Mouse (Mus musculus) gastrocnemius, postnatal 14 days (tissue): ENCODE data around the gene Hnf1a. TPM values are rescaled to one million over a fixed set of nuclear protein-coding genes. Genes with fewer than 3 reads are reported as not detected.
A peak's percentile ranks its signal among the peaks of the same experiment; 100 is the strongest.

Source experiments
- DNase-seq: peaks from one replicate; pipeline ENCODE4 v3.0.0; 2021; ENCODE audit warnings: mixed read lengths
- intact Hi-C: fragments of 180-260 bp; cut with DNase I; formaldehyde crosslinking; loops from one replicate; pipeline ENCODE4 v1.15.1; 2025; ENCODE audit warnings: low total_unique reads
- total RNA-seq, 2 experiments: library from RNA; stranded (reverse); gene quantifications; 2 replicates each; pipeline ENCODE4 v1.2.3; 2021

Gene Hnf1a
- total RNA-seq, 2 experiments from 2014 or later: not detected

DNA sequence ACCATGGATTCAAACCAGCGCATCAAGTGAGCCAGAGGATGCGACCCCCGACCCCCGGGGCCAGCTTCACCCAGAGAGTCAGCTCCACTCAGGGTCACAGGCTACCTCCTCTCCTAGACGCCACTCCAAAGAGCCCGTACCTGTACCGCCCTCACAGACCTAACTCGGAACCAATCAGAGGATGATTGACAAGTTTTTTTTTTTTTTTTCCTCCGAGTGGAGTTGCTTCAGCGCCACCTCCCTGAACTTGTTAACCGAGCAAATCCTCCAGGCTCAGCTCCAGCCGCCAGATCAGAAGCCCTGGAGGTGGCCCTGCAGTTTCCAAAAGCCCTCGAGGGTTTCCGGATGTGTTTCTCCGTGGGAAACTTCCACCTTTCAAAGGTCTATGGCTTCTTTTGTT, 11.1 kb upstream of the Hnf1a start:
- intact Hi-C loops: loop anchor here (5.0 to 10.0 kb wide), 2 partner anchors 95 to 243 kb away; no protein-coding TSS in a partner anchor
- no peak for DNase-seq

DNA sequence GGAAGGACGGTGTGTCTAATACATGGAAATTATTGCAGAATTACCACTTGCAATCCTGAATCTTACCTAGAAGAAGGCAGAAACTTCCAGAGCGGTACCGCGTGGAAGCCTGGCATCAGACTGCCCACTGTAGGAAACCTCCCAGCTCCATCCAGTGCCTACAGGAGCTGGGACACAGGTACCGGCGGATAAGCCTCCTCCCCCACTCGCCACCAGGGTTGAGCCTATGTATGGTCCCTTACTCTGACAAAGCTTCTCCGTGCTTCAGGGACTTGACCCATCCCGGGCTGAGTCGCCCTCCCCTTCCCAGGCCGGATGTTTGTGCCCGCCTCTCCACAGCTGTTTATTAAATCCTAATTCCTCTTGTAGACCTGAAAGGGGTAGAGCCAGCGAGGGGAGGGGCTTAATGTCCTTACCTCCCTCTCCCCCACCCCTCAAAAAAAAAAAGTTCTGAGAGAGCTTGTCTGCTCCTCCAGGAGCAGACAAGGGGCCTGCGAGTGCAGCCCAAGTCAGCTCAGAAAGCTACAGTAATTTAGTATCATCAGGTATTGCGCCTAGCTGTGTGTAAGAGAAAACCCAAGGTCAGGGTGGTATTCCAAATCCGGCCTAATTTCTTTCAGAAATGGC, 9.3 kb upstream of the Hnf1a start:
- intact Hi-C loops: loop anchor here (5.0 to 10.0 kb wide), 2 partner anchors 97 to 245 kb away; no protein-coding TSS in a partner anchor
- DNase-seq: no peak

DNA sequence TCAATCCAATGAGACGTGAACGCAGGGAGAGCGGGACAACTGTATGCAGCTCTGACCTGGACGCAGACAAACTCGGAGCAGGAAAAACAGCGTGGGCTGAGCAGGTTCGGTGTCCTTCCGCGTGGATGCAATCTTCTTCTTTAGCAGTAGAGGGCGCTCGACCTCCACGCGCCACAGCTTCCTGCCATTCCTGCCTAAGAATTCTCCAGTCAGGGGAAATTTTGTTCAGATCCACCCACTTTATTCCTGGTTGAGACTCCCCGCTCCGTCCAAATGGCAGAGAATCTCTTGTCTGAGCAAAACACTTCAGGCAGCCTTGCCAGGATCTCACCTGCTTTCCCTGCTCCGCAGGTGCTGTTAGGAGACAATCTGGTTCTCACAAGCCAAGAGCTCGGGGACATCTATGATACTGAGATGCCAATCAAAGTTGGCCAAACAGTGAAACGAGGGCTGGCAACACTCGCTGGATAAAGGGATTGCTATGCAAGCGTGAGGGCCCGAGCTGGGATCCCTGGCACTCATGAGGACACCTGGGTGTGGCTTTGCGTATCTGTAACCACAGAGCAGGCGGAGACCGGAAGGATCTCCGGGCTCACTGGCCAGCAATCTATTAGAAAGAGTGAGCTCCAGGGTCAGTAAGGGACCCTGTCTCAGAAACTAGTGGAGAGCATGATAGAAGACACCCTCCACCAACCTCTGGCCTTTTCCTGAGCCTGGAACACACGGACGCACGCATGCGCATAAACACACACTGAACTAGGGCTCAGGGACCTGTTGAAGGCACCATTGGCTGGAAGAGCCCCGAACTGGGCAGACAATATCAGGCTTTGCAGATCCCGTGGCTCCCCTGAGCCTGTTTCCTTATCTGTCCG, 8.6 kb upstream of the Hnf1a start:
- intact Hi-C loops: loop anchor here (5.0 to 10.0 kb wide), 2 partner anchors 98 to 245 kb away; no protein-coding TSS in a partner anchor
- peak; percentile 58 for DNase-seq

DNA sequence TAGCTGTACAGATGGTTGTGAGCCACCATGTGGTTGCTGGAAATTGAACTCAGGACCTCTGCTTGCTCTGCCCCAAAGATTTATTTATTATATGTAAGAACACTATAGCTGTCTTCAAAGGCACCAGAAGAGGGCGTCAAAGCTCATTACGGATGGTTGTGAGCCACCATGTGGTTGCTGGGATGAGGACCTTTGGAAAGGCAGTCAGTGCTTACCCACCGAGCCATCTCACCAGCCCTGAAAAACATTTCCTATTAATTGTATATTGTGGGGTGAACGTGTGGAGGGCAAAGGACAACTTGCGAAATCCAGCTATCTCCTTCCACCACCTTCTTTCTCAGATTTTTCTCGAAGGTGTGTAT, 8.0 kb upstream of the Hnf1a start:
- no peak for DNase-seq
- intact Hi-C loops: no loop called here

DNA sequence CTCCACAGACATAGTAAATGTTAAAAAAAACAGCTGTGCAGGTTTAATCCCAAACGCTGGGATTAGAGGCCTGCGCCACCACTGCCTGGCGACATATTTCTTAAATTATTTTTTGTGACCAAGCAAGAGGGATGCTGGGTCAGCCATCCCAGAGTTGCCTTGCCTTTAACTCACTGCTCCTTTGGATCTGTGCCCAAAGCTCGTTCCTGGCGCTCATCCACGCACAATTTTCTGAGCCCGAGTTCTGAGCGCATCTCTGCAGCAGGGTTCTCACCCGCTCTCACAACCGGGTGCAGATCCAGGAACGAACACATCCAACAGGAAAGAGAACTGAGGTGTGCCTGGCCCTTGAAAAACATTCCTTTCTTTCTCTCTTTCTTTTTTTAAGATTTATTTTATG, 7.6 kb upstream of the Hnf1a start:
- no peak for DNase-seq
- intact Hi-C loops: no loop called here

DNA sequence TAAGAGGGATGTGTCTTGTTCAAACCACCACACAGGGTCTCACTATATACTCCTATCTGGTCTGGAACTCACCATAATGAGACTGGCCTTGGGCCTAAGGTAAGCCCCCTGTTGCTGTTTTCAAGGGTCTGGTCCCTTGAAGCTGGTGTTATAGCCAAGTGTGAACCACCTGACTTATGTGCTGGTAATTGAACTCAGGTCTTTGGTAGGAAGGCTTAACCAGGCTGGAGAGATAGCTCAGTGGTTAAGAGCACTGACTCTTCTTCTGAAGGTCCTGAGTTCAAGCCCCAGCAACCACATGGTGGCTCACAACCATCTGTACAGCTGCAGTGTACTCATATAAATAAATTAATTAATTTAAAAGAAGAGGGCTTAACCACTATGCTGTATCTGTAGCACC, 6.0 kb upstream of the Hnf1a start:
- no peak for DNase-seq
- intact Hi-C loops: no loop called here

DNA sequence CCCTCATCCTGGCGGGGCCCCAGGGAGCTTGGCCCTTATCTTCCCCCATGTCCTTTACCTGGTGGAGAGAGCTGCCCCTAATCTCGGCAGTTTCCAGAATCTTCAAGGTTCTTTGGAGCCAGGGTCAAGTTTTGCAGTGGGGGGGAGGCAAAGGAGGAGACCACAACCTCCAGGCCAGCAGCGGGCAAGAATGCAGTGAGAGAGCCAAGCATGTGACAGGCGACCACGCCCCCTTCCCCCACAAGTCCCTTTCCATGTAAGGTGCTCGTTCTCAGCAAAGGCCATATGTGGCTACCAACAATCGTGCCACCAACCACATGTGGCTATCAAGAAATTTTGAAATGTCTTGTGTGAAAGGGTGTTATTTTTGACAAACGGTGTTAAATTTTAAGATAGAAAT, 2.2 kb upstream of the Hnf1a start:
- DNase-seq: no peak
- intact Hi-C loops: no loop called here

DNA sequence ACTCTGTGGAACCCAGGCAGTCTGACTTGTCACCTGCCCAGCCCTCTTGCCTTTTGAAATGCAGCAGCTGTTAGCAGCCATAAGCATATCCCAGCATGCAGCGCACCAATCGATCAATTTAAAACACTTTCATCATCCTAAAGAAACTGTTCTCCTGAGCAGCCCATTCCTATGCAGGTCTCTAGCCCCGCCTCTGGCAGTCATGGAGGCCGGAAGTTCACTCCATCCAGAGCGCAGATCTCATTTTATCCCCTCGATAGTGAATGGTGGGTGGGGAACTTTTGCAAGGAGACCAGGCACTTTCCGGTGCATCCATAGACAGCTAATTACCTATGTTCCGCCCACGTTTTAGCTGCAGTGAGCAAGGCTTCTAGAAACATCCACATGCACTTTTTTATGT, 1.3 kb upstream of the Hnf1a start:
- intact Hi-C loops: no loop called here
- DNase-seq: no peak

DNA sequence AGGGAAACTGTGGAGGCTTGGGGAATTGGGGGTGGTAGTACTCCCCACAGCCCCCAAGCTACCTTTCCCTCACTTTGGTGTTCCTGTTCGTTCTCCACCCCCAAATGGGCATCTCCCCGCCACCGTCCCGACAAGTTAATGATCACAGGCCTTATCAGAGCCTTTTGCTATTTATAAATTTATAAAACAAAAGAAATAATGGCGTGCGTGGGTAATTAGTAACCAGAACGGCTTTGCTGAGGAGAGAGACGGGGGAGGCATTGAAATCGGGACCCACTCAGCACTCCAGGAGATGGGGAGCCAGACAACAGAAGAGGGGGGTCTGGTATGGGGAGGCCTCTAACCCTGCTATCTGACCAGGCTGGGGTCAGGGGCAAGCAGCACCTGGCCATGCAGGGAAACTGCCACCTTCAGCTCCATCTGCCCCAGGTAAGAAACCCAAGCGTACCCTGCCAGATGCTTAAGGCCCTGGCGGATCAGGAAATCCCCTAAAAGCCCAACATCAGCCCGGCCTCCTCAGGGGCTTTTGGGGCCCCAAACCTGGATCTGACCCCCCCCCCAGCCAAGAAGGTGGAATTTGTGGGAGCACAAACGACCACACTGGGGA, 1.2 kb downstream of the Hnf1a start:
- intact Hi-C loops: no loop called here
- DNase-seq: no peak

DNA sequence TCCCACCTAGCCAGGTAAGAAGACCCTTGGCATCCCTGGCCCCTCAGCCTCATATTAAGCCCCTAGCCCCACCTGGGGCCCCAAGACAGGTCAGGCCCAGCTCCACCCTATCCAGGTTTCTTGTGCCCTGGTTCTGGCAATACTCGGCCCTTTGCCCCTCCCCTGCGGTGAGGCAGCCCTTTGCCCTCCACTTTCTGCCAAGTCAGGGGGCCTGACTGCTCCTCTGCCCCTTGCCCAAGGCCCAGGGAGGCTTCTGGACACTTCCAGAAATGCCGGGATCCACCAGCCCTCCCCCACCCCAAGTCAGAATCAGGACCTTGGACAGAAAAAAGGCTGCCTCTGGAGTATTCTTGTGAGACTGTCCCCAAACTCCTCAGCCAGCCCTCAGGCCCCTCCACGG, 1.8 kb downstream of the Hnf1a start:
- no peak for DNase-seq
- intact Hi-C loops: no loop called here

DNA sequence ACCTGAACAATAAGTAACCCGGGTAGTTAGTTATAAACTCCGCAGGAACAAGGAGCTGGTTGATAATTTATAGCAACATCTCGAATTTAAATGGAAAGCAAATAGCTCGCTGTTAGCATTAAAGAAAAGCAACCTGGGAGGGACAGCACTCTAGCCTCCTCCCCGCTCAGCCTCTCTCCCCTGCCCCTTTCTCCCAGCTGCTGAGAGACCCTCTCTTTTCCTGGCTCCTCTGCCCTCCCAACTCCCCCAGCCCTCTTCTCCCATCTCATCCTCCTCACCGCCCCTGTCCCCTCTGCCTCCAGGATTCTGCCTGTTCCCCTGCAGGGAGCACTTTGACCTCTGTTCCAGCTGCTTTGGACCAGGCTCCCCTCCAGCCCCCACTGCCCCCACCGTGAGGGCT, 2.2 kb downstream of the Hnf1a start:
- DNase-seq: no peak
- intact Hi-C loops: no loop called here

DNA sequence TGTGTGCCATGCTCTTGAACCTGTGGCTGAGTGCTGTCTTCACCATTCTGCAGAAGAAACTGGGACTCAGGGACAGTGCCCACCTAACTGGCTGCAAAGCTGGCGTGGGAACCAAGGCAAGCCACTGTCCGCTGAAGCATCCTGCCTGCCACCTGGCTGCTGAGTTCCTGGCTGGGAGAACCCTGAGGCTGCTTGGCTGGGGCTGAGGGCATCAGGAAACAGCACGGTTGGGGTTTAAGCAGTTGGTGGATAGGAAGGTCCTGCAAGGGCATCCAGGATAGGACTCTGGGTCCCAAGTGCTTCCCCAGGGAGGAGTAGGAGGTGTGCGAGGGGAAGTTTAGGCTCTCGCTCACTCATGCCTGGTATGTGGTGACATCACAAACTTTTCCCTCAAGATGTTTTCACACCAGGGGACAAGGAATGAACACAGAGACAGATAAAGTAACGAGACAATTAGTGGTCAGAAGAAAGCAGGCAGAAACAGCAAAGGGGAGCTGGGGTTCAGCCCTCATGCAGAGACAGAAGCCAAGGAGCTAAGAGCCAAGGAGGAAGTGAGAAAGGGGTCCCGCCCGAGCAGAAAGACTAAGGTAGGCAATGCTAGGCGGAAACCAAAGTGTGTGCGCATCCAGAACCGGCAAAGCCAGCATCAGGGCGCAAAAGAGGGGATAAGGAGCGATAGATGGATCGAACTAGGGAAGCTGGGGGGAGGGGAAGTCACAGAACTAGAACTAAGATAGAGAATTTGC, 3.2 kb downstream of the Hnf1a start:
- DNase-seq: no peak
- intact Hi-C loops: no loop called here

DNA sequence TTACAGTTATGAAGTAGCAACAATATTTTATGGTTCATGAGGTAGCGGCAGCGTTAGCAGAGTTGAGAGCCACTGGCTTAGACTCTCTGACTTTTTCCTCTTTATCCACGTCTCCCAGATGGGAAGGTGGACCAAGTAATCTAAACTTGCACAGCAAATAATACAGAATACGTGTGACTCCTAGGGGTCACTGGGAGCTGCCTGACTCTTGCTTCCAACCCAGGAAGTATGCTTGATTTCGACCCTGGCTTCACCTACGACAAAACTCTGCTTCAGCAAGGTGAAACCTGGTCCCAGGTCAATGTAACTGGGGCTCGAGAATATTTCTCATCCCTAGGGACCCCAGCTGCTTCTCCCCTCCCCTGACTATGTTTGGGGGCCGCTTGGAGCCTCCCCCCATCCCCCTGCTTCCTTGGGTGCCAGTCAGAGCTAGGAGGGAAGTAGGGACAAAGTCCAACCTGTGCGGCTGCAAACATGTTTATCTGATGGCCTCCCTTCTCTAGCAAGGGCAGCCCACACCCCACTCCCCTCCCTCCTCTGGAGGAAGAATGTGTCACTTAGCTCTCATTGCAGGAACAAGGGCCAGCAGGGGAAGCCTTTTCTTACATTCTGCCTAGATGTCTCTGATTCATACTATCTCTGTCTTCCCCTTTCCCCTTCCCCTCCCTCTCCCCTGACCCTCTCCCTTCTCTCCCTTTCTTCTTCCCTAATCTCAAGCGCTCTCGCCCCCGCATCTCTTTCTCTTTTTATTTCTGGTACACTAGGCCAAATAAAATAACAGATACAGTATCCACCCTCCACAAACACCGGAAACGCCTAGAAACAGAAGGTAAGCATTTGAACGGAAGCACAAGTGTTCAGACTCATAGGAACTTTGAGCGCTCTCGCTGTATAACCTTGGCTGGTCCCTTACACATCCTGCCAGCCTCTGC, 5.7 kb downstream of the Hnf1a start:
- DNase-seq: no peak
- intact Hi-C loops: no loop called here

DNA sequence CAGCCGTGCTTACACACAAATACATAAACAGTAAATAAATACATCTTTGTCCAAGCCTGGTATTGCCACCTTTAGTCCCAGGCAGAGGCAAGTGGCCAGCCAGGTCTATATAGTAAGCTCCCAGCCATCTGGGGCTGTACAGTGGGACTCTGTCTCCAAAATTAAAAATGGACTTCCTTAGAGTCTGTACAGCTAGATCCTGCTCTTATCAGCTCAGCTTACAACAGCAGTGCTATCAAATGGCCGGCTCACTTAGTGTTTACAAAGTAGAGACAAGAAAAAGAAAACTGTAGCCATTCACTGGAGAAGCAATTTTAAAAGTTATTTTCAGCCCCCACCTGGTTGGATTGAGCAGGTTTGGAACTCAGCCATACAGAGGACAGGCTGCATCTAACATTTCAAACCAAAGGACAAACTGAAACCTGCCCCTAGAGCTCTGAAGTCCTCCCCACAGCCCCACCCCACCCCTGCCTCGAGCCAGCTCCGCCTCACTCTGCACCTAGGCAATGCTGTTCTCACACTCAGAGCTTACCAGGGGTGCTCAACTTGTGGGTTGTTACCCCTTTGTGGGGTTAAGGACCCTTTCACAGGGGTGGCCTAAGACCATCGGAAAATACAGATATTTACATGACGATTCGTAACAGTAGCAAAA, 6.5 kb downstream of the Hnf1a start:
- intact Hi-C loops: no loop called here
- DNase-seq: no peak

DNA sequence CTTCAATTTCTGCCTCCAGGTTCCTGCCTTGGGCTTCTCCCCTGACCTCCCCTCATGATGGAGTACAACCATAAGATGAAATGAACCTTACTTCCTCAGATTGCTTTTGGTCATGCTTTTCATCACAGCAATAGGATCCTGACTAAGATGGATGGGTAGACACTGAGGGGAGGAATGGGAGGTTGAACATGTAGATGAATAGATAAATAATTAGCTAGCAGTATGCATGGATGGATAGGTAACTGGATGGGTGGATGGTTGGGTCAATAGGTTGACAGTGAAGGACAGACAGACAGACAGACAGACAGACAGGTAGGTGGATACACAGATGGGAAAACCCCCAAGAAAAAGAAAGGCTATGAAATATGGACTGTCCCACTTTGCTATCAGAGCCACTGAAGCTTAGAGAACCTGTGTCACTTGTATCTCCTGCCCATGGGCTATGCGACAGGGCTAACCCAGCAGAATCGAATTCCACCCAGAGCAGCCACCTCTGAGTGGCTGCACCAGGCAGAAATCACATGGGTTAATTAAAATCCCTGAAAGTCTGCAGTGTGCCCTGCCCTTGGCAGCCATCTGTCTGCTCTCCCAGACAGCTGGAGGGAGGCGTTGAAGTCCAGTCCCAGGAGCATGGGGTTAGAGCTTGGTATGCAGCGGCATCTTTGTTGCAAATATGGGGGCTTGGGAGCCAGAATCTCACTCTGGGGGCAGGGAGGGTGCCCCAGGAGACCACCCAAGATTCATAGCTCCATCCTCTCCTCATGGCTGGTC, 9.1 kb downstream of the Hnf1a start:
- DNase-seq: no peak
- intact Hi-C loops: no loop called here

DNA sequence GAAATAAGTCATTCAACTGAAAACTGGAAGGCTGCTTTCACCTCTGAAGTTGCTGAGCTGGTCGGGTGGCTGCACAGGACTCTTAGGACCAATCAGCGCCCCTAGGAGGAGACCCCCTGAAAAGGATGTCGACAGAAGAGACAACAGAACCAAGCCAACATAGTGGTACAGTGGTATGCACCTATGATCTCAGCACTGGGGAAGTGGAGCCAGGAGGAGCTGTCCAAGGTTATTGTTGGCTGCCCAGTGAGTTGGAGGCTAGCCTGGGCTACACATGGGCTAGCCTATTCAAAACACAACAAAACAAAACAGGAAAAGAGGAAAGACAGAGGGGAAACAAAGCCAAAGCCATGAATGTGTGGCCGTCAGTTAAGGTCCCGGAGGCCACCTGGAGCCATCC, 12.8 kb downstream of the Hnf1a start:
- intact Hi-C loops: no loop called here
- no peak for DNase-seq

DNA sequence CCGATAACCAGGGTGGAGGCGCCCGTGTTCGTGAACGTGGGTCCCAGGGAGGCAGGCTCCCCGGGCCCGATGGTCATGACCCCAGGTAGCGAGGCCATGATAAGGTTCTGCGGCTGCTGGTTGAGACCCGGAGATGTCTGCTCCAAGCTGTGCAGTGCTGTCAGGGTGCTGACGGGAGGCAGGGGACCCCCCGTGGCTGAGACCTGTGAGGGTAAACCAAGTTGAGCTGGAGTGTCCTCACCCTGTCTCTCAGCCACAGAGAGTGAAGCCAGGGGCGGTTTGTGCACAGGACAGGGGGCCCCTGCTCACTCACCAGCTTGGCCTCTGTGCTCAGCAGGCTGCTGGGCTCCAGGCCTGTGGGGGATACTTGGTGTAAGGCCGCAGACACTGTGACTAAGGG, 17.6 kb downstream of the Hnf1a start:
- no peak for DNase-seq
- intact Hi-C loops: no loop called here
